Mouse (Mus musculus): Measurements from ENCODE around the gene Lta. TPM values are rescaled to one million over a fixed set of nuclear protein-coding genes. Genes with fewer than 3 reads are reported as not detected.

Lta gene
- total and polyA plus RNA-seq, 2 experiments from 2014 or later = 0.80 TPM; not detected in 1

- H3K9ac ChIP-seq = no peak overlapping the region
- DNase-seq (no peak), ATAC-seq (no peak)
Observed at GRCm38 (mm10) chr17:35158850-35159593, 46.1 kb downstream of the Lta start.

DNA sequence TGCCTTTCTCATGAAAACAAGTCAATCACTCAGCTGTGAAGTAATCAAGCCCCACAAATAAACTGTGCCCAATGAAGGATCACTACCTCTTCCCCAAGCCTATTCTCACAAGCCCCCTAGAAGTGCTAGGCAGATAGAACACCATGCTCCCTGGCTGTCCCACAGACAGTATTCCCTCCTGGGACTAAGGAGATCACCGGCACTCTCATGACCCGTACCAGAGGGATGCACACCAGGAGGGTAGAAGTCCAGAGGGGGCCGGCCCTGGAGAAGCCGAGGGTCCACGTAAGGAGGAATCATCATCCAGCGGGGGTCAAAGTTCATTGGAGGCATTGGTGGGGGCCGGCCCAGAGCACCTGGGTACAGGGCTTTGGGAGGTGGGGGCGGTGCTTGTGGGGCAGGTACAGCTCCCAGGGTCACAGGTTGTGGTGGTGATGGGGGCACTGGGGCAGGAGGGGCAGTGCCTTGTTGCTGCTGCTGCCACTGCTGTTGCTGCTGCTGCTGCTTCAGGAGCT lies 47.4 kb downstream of the Lta start:
- ATAC-seq (no peak), DNase-seq (no peak)
- Histone ChIP-seq H3K4me3 (ENCODE audit: low read depth, low read length) (no peak overlapping the region), H3K36me3 (ENCODE audit: insufficient read depth) (peaks cover 98% of the 10 kb centered on the region), H3K9me3 (ENCODE audit: low read length) (no peaks in the 10 kb centered on the region), H3K9ac (no peak overlapping the region), H3K27me3 (ENCODE audit: insufficient read depth, low read length) (no peaks in the 10 kb centered on the region), H3K4me2 (ENCODE audit: low read depth) (no peak overlapping the region), H3K27ac (ENCODE audit: low read depth, low read length) (no peak overlapping the region), H3K4me1 (ENCODE audit: insufficient read depth) (peaks cover 7% of the 10 kb centered on the region)
- WGBS = 94% methylated on average over 8 of the region's 8 CpGs
- no peak for TF ChIP-seq CTCF (IDR thresholded peaks at IDR 0.05; ENCODE audit: low read depth)

More at GRCm38 (mm10) chr17:35158850-35159593, 46.1 kb downstream of the Lta start:
- Histone ChIP-seq H3K9me3 (ENCODE audit: low read length) (no peaks in the 10 kb centered on the region), H3K4me1 (ENCODE audit: insufficient read depth) (peaks cover 10% of the 10 kb centered on the region), H3K27ac (ENCODE audit: low read depth, low read length) (no peak overlapping the region), H3K36me3 (ENCODE audit: insufficient read depth) (peaks cover 87% of the 10 kb centered on the region), H3K4me2 (ENCODE audit: low read depth) (no peak overlapping the region), H3K27me3 (ENCODE audit: insufficient read depth, low read length) (no peaks in the 10 kb centered on the region), H3K4me3 (ENCODE audit: low read depth, low read length) (no peak overlapping the region)
- WGBS = 93% methylated on average over 16 of the region's 16 CpGs
- no peak for TF ChIP-seq CTCF (IDR thresholded peaks at IDR 0.05; ENCODE audit: low read depth)

DNA sequence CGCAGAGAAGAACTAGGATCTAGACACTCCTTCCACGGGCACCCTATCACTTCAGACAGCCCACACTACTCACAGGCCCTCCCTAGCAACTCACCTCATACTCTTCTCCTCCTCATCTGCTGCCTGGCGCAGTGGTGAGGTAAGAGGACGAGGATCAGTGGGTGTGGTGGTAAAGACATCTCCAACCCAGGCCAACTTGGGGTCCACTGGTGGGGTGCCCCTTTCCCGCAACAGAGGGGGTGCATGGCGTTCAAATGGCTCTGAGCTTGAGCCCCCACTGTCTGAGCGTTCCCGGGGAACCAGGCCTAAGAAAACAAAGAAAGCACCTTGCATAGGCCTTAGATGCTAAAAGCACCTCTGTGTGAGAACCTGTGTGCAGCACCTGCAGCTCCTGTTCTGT lies 47.9 kb downstream of the Lta start:
- Histone ChIP-seq H3K27me3 (ENCODE audit: insufficient read depth, low read length) (no peaks in the 10 kb centered on the region), H3K4me3 (ENCODE audit: low read depth, low read length) (no peak overlapping the region), H3K36me3 (ENCODE audit: insufficient read depth) (peaks cover 100% of the 10 kb centered on the region), H3K9me3 (ENCODE audit: low read length) (no peaks in the 10 kb centered on the region), H3K27ac (ENCODE audit: low read depth, low read length) (no peak overlapping the region), H3K4me2 (ENCODE audit: low read depth) (no peak overlapping the region), H3K4me1 (ENCODE audit: insufficient read depth) (peaks cover 2% of the 10 kb centered on the region; the same call in 1 of the 2 replicates), H3K9ac (no peak overlapping the region)
- ATAC-seq (no peak), DNase-seq (no peak)
- WGBS = 94% methylated on average over 8 of the region's 8 CpGs
- no peak for TF ChIP-seq CTCF (IDR thresholded peaks at IDR 0.05; ENCODE audit: low read depth)

DNA sequence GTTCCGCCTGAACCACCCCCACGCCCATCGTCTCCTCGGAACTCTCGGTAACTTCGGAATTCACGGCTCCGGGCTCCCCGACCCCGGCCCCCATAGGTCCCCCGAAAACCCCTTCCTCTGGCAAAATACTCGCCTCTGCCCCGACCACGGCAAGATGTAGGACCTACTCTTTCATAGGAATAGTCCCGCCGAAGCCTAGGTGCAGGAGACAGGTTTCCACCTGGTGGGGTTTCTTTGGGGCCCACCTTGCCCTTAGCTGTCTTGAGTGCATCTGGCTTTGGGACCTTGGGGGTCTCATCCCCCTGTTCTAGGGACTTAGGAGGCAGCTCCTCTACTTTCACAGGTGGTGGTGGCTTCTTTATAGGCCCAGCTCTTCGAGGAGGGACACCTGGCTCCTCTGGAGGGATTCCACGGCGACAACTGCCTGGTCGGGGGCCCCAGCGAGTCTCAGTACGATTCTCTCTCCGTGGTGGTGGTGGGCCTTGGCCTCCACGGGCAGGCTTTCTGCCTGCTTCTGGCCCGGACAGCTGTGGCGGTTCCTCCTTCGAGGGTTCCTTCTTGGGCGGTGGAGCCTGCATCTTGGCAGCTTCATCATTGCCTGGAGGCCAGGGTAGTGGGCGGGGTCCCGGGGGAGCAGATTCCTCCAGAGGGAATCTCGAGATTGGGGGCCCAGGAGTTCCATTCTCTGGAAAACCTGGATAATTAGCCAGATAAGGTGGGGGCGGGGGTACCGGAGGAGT lies 48.5 kb downstream of the Lta start:
- no peak for TF ChIP-seq CTCF (IDR thresholded peaks at IDR 0.05; ENCODE audit: low read depth)
- no peak for ATAC-seq

DNA sequence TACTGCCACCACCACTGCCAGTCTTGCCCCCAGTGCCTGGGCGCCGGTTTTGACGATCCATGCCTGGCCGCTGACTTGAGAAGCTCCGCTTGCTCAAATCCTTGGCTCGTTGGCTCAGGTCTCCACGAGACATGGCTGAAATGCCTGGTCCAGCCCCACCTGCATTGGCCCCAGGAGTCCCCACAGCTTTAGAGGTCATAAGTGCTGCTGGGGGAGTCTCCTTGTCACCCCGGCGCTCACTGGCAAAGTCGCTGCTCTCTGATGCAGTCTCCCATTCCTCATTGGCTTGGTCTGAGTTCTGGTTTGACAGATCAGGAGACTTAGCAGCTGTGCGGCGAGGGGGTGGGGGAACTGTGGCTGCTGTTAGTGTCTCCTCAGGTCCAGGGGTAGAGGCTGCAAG lies 49.7 kb downstream of the Lta start:
- TF ChIP-seq CTCF (IDR thresholded peaks at IDR 0.05; ENCODE audit: low read depth) = no peak
- H3K36me3 ChIP-seq (ENCODE audit: insufficient read depth) = peaks cover 98% of the 10 kb centered on the region
- H3K27ac ChIP-seq (ENCODE audit: low read depth, low read length) = no peak overlapping the region
- H3K27me3 ChIP-seq (ENCODE audit: insufficient read depth, low read length) = no peaks in the 10 kb centered on the region
- no peak overlapping the region for H3K9ac ChIP-seq
- H3K9me3 ChIP-seq (ENCODE audit: low read length) = no peaks in the 10 kb centered on the region
- ATAC-seq (no peak), DNase-seq (no peak)
- H3K4me1 ChIP-seq (ENCODE audit: insufficient read depth) = no peaks in the 10 kb centered on the region
- 90% methylated on average over 12 of the region's 12 CpGs for WGBS
- no peak overlapping the region for H3K4me2 ChIP-seq (ENCODE audit: low read depth)
- no peak overlapping the region for H3K4me3 ChIP-seq (ENCODE audit: low read depth, low read length)

More for the DNA sequence above, 48.5 kb downstream of the Lta start:
- Histone ChIP-seq H3K4me3 (ENCODE audit: low read depth, low read length) (no peak overlapping the region), H3K27me3 (ENCODE audit: insufficient read depth, low read length) (no peaks in the 10 kb centered on the region), H3K36me3 (ENCODE audit: insufficient read depth) (peaks cover 100% of the 10 kb centered on the region), H3K27ac (ENCODE audit: low read depth, low read length) (no peak overlapping the region), H3K4me2 (ENCODE audit: low read depth) (no peak overlapping the region), H3K9ac (no peak overlapping the region), H3K9me3 (ENCODE audit: low read length) (no peaks in the 10 kb centered on the region), H3K4me1 (ENCODE audit: insufficient read depth) (no peaks in the 10 kb centered on the region)
- 89% methylated on average over 33 of the region's 33 CpGs for WGBS
- DNase-seq = no peak

DNA sequence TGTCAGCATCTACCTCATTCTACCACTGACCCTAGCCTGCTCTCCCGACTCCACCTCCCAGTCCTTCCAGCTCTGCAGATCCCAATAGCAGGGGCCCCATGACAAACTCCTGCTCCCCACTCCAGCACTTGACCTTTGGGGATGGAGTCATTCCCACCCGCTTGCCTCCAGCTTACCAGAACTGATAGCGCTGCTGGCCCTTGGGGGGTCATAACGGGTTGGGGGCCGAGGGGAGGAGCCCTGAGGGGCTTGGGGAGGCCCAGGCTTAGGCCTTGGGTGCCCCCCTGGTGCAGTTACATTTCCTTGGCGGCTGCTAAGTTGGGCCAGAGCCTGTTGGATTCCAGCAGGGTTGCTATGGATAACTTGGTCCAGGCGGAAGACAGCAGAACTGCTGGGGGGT lies 50.5 kb downstream of the Lta start:
- H3K27me3 ChIP-seq (ENCODE audit: insufficient read depth, low read length) = no peaks in the 10 kb centered on the region
- ATAC-seq = no peak
- no peak overlapping the region for H3K27ac ChIP-seq (ENCODE audit: low read depth, low read length)
- peaks cover 98% of the 10 kb centered on the region for H3K36me3 ChIP-seq (ENCODE audit: insufficient read depth)
- no peak for TF ChIP-seq CTCF (IDR thresholded peaks at IDR 0.05; ENCODE audit: low read depth)
- no peaks in the 10 kb centered on the region for H3K9me3 ChIP-seq (ENCODE audit: low read length)
- H3K4me3 ChIP-seq (ENCODE audit: low read depth, low read length) = no peak overlapping the region
- WGBS = 84% methylated on average over 7 of the region's 7 CpGs
- H3K4me1 ChIP-seq (ENCODE audit: insufficient read depth) = no peaks in the 10 kb centered on the region
- H3K9ac ChIP-seq = no peak overlapping the region
- no peak for DNase-seq
- H3K4me2 ChIP-seq (ENCODE audit: low read depth) = no peak overlapping the region

DNA sequence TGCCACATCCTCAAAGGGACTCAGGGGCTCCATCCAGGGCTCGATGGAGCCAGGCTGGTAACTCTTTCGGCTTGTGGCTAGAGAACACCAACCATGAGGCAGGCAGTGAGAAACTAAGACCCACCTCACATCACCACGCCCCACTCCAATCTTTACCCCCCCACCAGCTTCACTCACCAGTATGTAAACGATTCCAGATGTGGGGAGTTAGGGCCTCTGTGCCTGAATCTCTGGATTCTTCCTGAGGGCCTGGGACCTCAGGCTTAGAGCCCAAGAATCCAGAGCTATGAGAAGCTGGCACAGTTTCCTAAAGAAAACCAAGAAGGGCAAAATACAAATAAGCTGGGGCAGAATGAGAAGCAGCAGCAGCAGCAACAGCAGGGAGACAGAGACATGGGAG lies 51.2 kb downstream of the Lta start:
- TF ChIP-seq CTCF (IDR thresholded peaks at IDR 0.05; ENCODE audit: low read depth) = no peak
- Histone ChIP-seq H3K27ac (ENCODE audit: low read depth, low read length) (no peak overlapping the region), H3K4me2 (ENCODE audit: low read depth) (no peak overlapping the region), H3K9me3 (ENCODE audit: low read length) (no peaks in the 10 kb centered on the region), H3K4me1 (ENCODE audit: insufficient read depth) (no peaks in the 10 kb centered on the region), H3K27me3 (ENCODE audit: insufficient read depth, low read length) (no peaks in the 10 kb centered on the region), H3K36me3 (ENCODE audit: insufficient read depth) (peaks cover 98% of the 10 kb centered on the region), H3K4me3 (ENCODE audit: low read depth, low read length) (no peak overlapping the region), H3K9ac (no peak overlapping the region)
- DNase-seq = no peak
- 91% methylated on average over 4 of the region's 4 CpGs for WGBS
- no peak for ATAC-seq

Small RNAs within 50 kb of the gene (microRNA-seq; reads per million reads assigned to microRNA genes)
- gene Mir6973a (0 reads per million in 2 experiments), gene Mir6974 (0 reads per million in 2 experiments), gene Mir6975 (0.77 to 3.5 reads per million in 2 experiments), gene Mir8094 (0.39 to 0.49 reads per million in 2 experiments)

Other genes starting within 250 kb of the Lta start
Only the 30 nearest of the 39 such genes appear.
- 2.2 and 2.7 TPM in 2 replicates for gene Sapcd1, start 177.3 kb downstream of the Lta start, total RNA-seq (2014; rRNA removed)
- 1.6 TPM in 2 replicates for gene Sapcd1, start 177.3 kb downstream of the Lta start, polyA plus RNA-seq (2015; fragmentation: Nextera tagmentation; extraction: Ambion mirVana)
- gene Msh5, start 158.6 kb downstream of the Lta start, total RNA-seq (2014; rRNA removed) = 1.3 and 2.2 TPM in 2 replicates
- 1.1 and 1.3 TPM in 2 replicates for gene Msh5, start 158.6 kb downstream of the Lta start, polyA plus RNA-seq (2015; fragmentation: Nextera tagmentation; extraction: Ambion mirVana)
- gene Clic1, start 155.4 kb downstream of the Lta start, total RNA-seq (2014; rRNA removed) = 26.8 and 29.3 TPM in 2 replicates
- 47.9 and 50.5 TPM in 2 replicates for gene Clic1, start 155.4 kb downstream of the Lta start, polyA plus RNA-seq (2015; fragmentation: Nextera tagmentation; extraction: Ambion mirVana)
- 167 and 220 TPM in 2 replicates for gene Ddah2, start 146.3 kb downstream of the Lta start, total RNA-seq (2014; rRNA removed)
- gene Ddah2, start 146.3 kb downstream of the Lta start, polyA plus RNA-seq (2015; fragmentation: Nextera tagmentation; extraction: Ambion mirVana) = 261 and 299 TPM in 2 replicates
- gene Ly6g6c, start 140.0 kb downstream of the Lta start, total RNA-seq (2014; rRNA removed) = not detected in 2 replicates
- not detected in 2 replicates for gene Ly6g6c, start 140.0 kb downstream of the Lta start, polyA plus RNA-seq (2015; fragmentation: Nextera tagmentation; extraction: Ambion mirVana)
- not detected in 2 replicates for gene Mpig6b, start 139.2 kb downstream of the Lta start, total RNA-seq (2014; rRNA removed)
- 0.08 TPM in 2 replicates for gene Mpig6b, start 139.2 kb downstream of the Lta start, polyA plus RNA-seq (2015; fragmentation: Nextera tagmentation; extraction: Ambion mirVana)
- 0.38 and 3.9 TPM in 2 replicates for gene Ly6g6e, start 128.4 kb downstream of the Lta start, total RNA-seq (2014; rRNA removed)
- 2.9 and 3.9 TPM in 2 replicates for gene Ly6g6e, start 128.4 kb downstream of the Lta start, polyA plus RNA-seq (2015; fragmentation: Nextera tagmentation; extraction: Ambion mirVana)
- gene Ly6g6d, start 127.3 kb downstream of the Lta start, total RNA-seq (2014; rRNA removed) = 3.8 TPM in 1 of 2 replicates, not detected in the other
- gene Ly6g6d, start 127.3 kb downstream of the Lta start, polyA plus RNA-seq (2015; fragmentation: Nextera tagmentation; extraction: Ambion mirVana) = 1.2 and 1.6 TPM in 2 replicates
- 0.23 TPM in 1 of 2 replicates, not detected in the other for gene Ly6g6f, start 119.7 kb downstream of the Lta start, total RNA-seq (2014; rRNA removed)
- gene Ly6g6f, start 119.7 kb downstream of the Lta start, polyA plus RNA-seq (2015; fragmentation: Nextera tagmentation; extraction: Ambion mirVana) = not detected in 2 replicates
- 139 and 202 TPM in 2 replicates for gene Abhd16a, start 116.1 kb downstream of the Lta start, total RNA-seq (2014; rRNA removed)
- 92.8 and 96.3 TPM in 2 replicates for gene Abhd16a, start 116.1 kb downstream of the Lta start, polyA plus RNA-seq (2015; fragmentation: Nextera tagmentation; extraction: Ambion mirVana)
- not detected in 2 replicates for gene Ly6g5c, start 97.1 kb downstream of the Lta start, total RNA-seq (2014; rRNA removed)
- not detected in 2 replicates for gene Ly6g5c, start 97.1 kb downstream of the Lta start, polyA plus RNA-seq (2015; fragmentation: Nextera tagmentation; extraction: Ambion mirVana)
- gene Ly6g5b, start 89.9 kb downstream of the Lta start, total RNA-seq (2014; rRNA removed) = 0.54 and 1.1 TPM in 2 replicates
- gene Ly6g5b, start 89.9 kb downstream of the Lta start, polyA plus RNA-seq (2015; fragmentation: Nextera tagmentation; extraction: Ambion mirVana) = 0.55 and 1.1 TPM in 2 replicates
- 16.9 and 20.5 TPM in 2 replicates for gene Gpank1, start 83.9 kb downstream of the Lta start, total RNA-seq (2014; rRNA removed)
- gene Gpank1, start 83.9 kb downstream of the Lta start, polyA plus RNA-seq (2015; fragmentation: Nextera tagmentation; extraction: Ambion mirVana) = 19.7 and 20.8 TPM in 2 replicates
- gene Csnk2b, start 83.3 kb downstream of the Lta start, total RNA-seq (2014; rRNA removed) = 240 and 247 TPM in 2 replicates
- gene Csnk2b, start 83.3 kb downstream of the Lta start, polyA plus RNA-seq (2015; fragmentation: Nextera tagmentation; extraction: Ambion mirVana) = 334 and 335 TPM in 2 replicates
- gene D17H6S53E, start 79.0 kb downstream of the Lta start, total RNA-seq (2014; rRNA removed) = 15.3 and 26.2 TPM in 2 replicates
- 7.4 and 8.0 TPM in 2 replicates for gene D17H6S53E, start 79.0 kb downstream of the Lta start, polyA plus RNA-seq (2015; fragmentation: Nextera tagmentation; extraction: Ambion mirVana)
- gene Apom, start 73.3 kb downstream of the Lta start, total RNA-seq (2014; rRNA removed) = 0.71 and 0.77 TPM in 2 replicates
- not detected in 2 replicates for gene Apom, start 73.3 kb downstream of the Lta start, polyA plus RNA-seq (2015; fragmentation: Nextera tagmentation; extraction: Ambion mirVana)
- gene Bag6, start 70.2 kb downstream of the Lta start, total RNA-seq (2014; rRNA removed) = 285 and 340 TPM in 2 replicates
- 68.2 and 71.9 TPM in 2 replicates for gene Bag6, start 70.2 kb downstream of the Lta start, polyA plus RNA-seq (2015; fragmentation: Nextera tagmentation; extraction: Ambion mirVana)
- 112 and 155 TPM in 2 replicates for gene Prrc2a, start 40.5 kb downstream of the Lta start, total RNA-seq (2014; rRNA removed)
- 56.7 and 85.3 TPM in 2 replicates for gene Prrc2a, start 40.5 kb downstream of the Lta start, polyA plus RNA-seq (2015; fragmentation: Nextera tagmentation; extraction: Ambion mirVana)
- gene Aif1, start 29.3 kb downstream of the Lta start, total RNA-seq (2014; rRNA removed) = 1.9 and 3.6 TPM in 2 replicates
- gene Aif1, start 29.3 kb downstream of the Lta start, polyA plus RNA-seq (2015; fragmentation: Nextera tagmentation; extraction: Ambion mirVana) = 8.4 and 10.0 TPM in 2 replicates
- 15.7 and 17.4 TPM in 2 replicates for gene Lst1, start 16.9 kb downstream of the Lta start, total RNA-seq (2014; rRNA removed)
- gene Lst1, start 16.9 kb downstream of the Lta start, polyA plus RNA-seq (2015; fragmentation: Nextera tagmentation; extraction: Ambion mirVana) = 11.4 and 12.7 TPM in 2 replicates
- gene Ltb, start 10.9 kb downstream of the Lta start, total RNA-seq (2014; rRNA removed) = 0.76 and 1.1 TPM in 2 replicates
- gene Ltb, start 10.9 kb downstream of the Lta start, polyA plus RNA-seq (2015; fragmentation: Nextera tagmentation; extraction: Ambion mirVana) = 0.64 and 1.1 TPM in 2 replicates
- 0.71 TPM in 1 of 2 replicates, not detected in the other for gene Tnf, start 3.3 kb downstream of the Lta start, total RNA-seq (2014; rRNA removed)
- 0.09 TPM in 1 of 2 replicates, not detected in the other for gene Tnf, start 3.3 kb downstream of the Lta start, polyA plus RNA-seq (2015; fragmentation: Nextera tagmentation; extraction: Ambion mirVana)
- gene Gm16181, start 15.5 kb upstream of the Lta start, total RNA-seq (2014; rRNA removed) = not detected in 2 replicates
- not detected in 2 replicates for gene Gm16181, start 15.5 kb upstream of the Lta start, polyA plus RNA-seq (2015; fragmentation: Nextera tagmentation; extraction: Ambion mirVana)
- gene Atp6v1g2, start 28.3 kb upstream of the Lta start, total RNA-seq (2014; rRNA removed) = 59.7 and 81.4 TPM in 2 replicates
- gene Atp6v1g2, start 28.3 kb upstream of the Lta start, polyA plus RNA-seq (2015; fragmentation: Nextera tagmentation; extraction: Ambion mirVana) = 121 and 146 TPM in 2 replicates
- gene Nfkbil1, start 30.4 kb upstream of the Lta start, total RNA-seq (2014; rRNA removed) = 17.1 and 24.5 TPM in 2 replicates
- gene Nfkbil1, start 30.4 kb upstream of the Lta start, polyA plus RNA-seq (2015; fragmentation: Nextera tagmentation; extraction: Ambion mirVana) = 12.3 and 12.4 TPM in 2 replicates
- gene Ddx39b, start 36.4 kb upstream of the Lta start, total RNA-seq (2014; rRNA removed) = 305 and 336 TPM in 2 replicates
- gene Ddx39b, start 36.4 kb upstream of the Lta start, polyA plus RNA-seq (2015; fragmentation: Nextera tagmentation; extraction: Ambion mirVana) = 357 and 382 TPM in 2 replicates
- gene H2-D1, start 57.4 kb upstream of the Lta start, total RNA-seq (2014; rRNA removed) = 54.9 and 63.3 TPM in 2 replicates
- gene H2-D1, start 57.4 kb upstream of the Lta start, polyA plus RNA-seq (2015; fragmentation: Nextera tagmentation; extraction: Ambion mirVana) = 74.5 and 95.9 TPM in 2 replicates
- gene H2-Q1, start 115.1 kb upstream of the Lta start, total RNA-seq (2014; rRNA removed) = 0.46 and 1.00 TPM in 2 replicates
- gene H2-Q1, start 115.1 kb upstream of the Lta start, polyA plus RNA-seq (2015; fragmentation: Nextera tagmentation; extraction: Ambion mirVana) = 0.45 and 0.74 TPM in 2 replicates
- 5.5 and 16.2 TPM in 2 replicates for gene H2-Q2, start 136.9 kb upstream of the Lta start, total RNA-seq (2014; rRNA removed)
- gene H2-Q2, start 136.9 kb upstream of the Lta start, polyA plus RNA-seq (2015; fragmentation: Nextera tagmentation; extraction: Ambion mirVana) = 4.5 and 8.0 TPM in 2 replicates
- gene H2-Q4, start 174.3 kb upstream of the Lta start, total RNA-seq (2014; rRNA removed) = 3.2 and 5.1 TPM in 2 replicates
- 0.84 and 1.3 TPM in 2 replicates for gene H2-Q4, start 174.3 kb upstream of the Lta start, polyA plus RNA-seq (2015; fragmentation: Nextera tagmentation; extraction: Ambion mirVana)

All from forebrain, postnatal 0 days (tissue).